Mouse (Mus musculus): ENCODE data around the gene Rapgef4.

Gene Rapgef4

GRCm38 (mm10) chr2:72278247-72278873, 297.3 kb downstream of the Rapgef4 start:
- DNase-seq (ENCODE audit: low spot score), result no peak

GRCm38 (mm10) chr2:72280524-72280923, 299.5 kb downstream of the Rapgef4 start:
- no peak for DNase-seq (ENCODE audit: low spot score)

- DNase-seq (ENCODE audit: low spot score), result no peak
Measured at GRCm38 (mm10) chr2:72281971-72282370, 300.9 kb downstream of the Rapgef4 start.

- no peak for DNase-seq (ENCODE audit: low spot score)
Measured at GRCm38 (mm10) chr2:72282733-72283132, 301.7 kb downstream of the Rapgef4 start.

- DNase-seq (ENCODE audit: low spot score), result no peak
Measured at GRCm38 (mm10) chr2:72284689-72285088, 303.6 kb downstream of the Rapgef4 start.

GRCm38 (mm10) chr2:72285256-72285887, 304.3 kb downstream of the Rapgef4 start, which contains the start of gene Map3k20:
TSS of gene Map3k20 (plus strand) at chr2:72285637.
- DNase-seq (ENCODE audit: low spot score), result peak; percentile 79

- DNase-seq (ENCODE audit: low spot score), result no peak
Measured at GRCm38 (mm10) chr2:72285888-72286661, 305.0 kb downstream of the Rapgef4 start.

- no peak for DNase-seq (ENCODE audit: low spot score)
Measured at GRCm38 (mm10) chr2:72287142-72287541, 306.1 kb downstream of the Rapgef4 start.

- DNase-seq (ENCODE audit: low spot score), result no peak
Measured at GRCm38 (mm10) chr2:72288932-72289534, 308.0 kb downstream of the Rapgef4 start.

- DNase-seq (ENCODE audit: low spot score), result no peak
Measured at GRCm38 (mm10) chr2:72291103-72291502, 310.1 kb downstream of the Rapgef4 start.

- no peak for DNase-seq (ENCODE audit: low spot score)
Measured at GRCm38 (mm10) chr2:72292573-72292972, 311.5 kb downstream of the Rapgef4 start.

GRCm38 (mm10) chr2:72294994-72295393, 314.0 kb downstream of the Rapgef4 start:
- no peak for DNase-seq (ENCODE audit: low spot score)

GRCm38 (mm10) chr2:72296984-72297715, 316.1 kb downstream of the Rapgef4 start:
- DNase-seq (ENCODE audit: low spot score), result no peak

GRCm38 (mm10) chr2:72297716-72298082, 316.7 kb downstream of the Rapgef4 start:
- peak; percentile 29 for DNase-seq (ENCODE audit: low spot score)

- no peak for DNase-seq (ENCODE audit: low spot score)
Measured at GRCm38 (mm10) chr2:72298406-72298805, 317.4 kb downstream of the Rapgef4 start.

GRCm38 (mm10) chr2:72301194-72301916, 320.3 kb downstream of the Rapgef4 start:
- DNase-seq (ENCODE audit: low spot score), result no peak

- DNase-seq (ENCODE audit: low spot score), result no peak
Measured at GRCm38 (mm10) chr2:72305738-72306137, 324.7 kb downstream of the Rapgef4 start.
